In genomic region chr5:122498046-122498445, GRCm38 (mm10) we compare ENCODE assay signal across 9 mouse cellular contexts. TPM values are rescaled to one million over a fixed set of nuclear protein-coding genes. Genes with fewer than 3 reads are reported as not detected.
DNase-seq lines count a peak whose midpoint lies in the region; ATAC-seq and TF ChIP-seq lines count a peak whose summit lies in the region.
"Had no signal": no experiment of that assay in that cellular context is flagged by ENCODE, and none has a peak within 500 bp of the region (broad histone marks: within the 10 kb centered on the region; RNA-seq: fewer than 3 reads in every experiment).

No protein-coding gene starts in this region.

- H3K27ac ChIP-seq in heart, adult 2 months, result peak overlapping the region; percentile 98
- H3K27ac ChIP-seq in lung, embryonic 16.5 days (ENCODE audit: low read length), result 0 out of 2 replicates have a peak overlapping the region, but pooled peaks have one; percentile 20
- H3K27ac ChIP-seq in hindbrain, postnatal 0 days, result no peak overlapping the region
- no peak overlapping the region for H3K27ac ChIP-seq in stomach, embryonic 15.5 days

- 0 out of 2 replicates have a peak, but pooled peaks have one; percentile 27 for TF ChIP-seq POLR2A in heart, adult 2 months (IDR thresholded peaks at IDR 0.05; ENCODE audit: insufficient read depth, low read depth, low read length)

- TF ChIP-seq CTCF in heart, adult 2 months (IDR thresholded peaks at IDR 0.05), result no peak
- no peak for TF ChIP-seq CTCF in hindbrain, postnatal 0 days (IDR thresholded peaks at IDR 0.05; ENCODE audit: low read depth)

- no peak for DNase-seq in heart, adult 2 months
- DNase-seq in heart, postnatal 25 days (ENCODE audit: low spot score), result no peak
- no peak for DNase-seq in lung, postnatal 25 days (ENCODE audit: low spot score)
- DNase-seq in hindbrain, postnatal 0 days (ENCODE audit: low spot score), result no peak
- DNase-seq in gastrocnemius, postnatal 10 days, result no peak
- DNase-seq in cerebellum, adult 9-10 months, result no peak
- DNase-seq: adrenal gland, adult 2 months had no signal

- no peaks in the 10 kb centered on the region for H3K27me3 ChIP-seq in heart, adult 2 months (ENCODE audit: control insufficient read depth, insufficient read depth, low read length)
- H3K27me3 ChIP-seq in lung, embryonic 16.5 days (ENCODE audit: control insufficient read depth, insufficient read depth, low read depth, low read length), result no peaks in the 10 kb centered on the region
- no peaks in the 10 kb centered on the region for H3K27me3 ChIP-seq in hindbrain, postnatal 0 days (ENCODE audit: insufficient read depth, low read length)
- H3K27me3 ChIP-seq in stomach, embryonic 15.5 days (replicated peaks), result no peaks in the 10 kb centered on the region

- no peak for TF ChIP-seq EP300 in heart, adult 2 months (IDR thresholded peaks at IDR 0.05; ENCODE audit: insufficient read depth, low read depth, low read length)

- ATAC-seq in lung, embryonic 16.5 days (ENCODE audit: low read depth), result no peak
- ATAC-seq in hindbrain, postnatal 0 days, result no peak
- no peak for ATAC-seq in stomach, embryonic 15.5 days (ENCODE audit: insufficient read depth, low FRiP score, low read depth)

- intact Hi-C loops in heart, adult 2 months (cut with DNase I), result no loop called here
- intact Hi-C loops in heart, postnatal 25 days (cut with DNase I), result no loop called here

- H3K9me3 ChIP-seq in lung, embryonic 16.5 days (ENCODE audit: control insufficient read depth, low read length), result no peaks in the 10 kb centered on the region
- no peaks in the 10 kb centered on the region for H3K9me3 ChIP-seq in hindbrain, postnatal 0 days (ENCODE audit: low read length)
- no peaks in the 10 kb centered on the region for H3K9me3 ChIP-seq in stomach, embryonic 15.5 days

- 30% methylated on average over 2 of the region's 2 CpGs for WGBS in heart, adult 2 months
- 42% methylated on average over 2 of the region's 2 CpGs for WGBS in lung, embryonic 16.5 days
- WGBS in hindbrain, postnatal 0 days, result 62% methylated on average over 2 of the region's 2 CpGs
- WGBS in stomach, embryonic 15.5 days, result 58% methylated on average over 2 of the region's 2 CpGs

- peaks cover 4% of the 10 kb centered on the region for H3K79me2 ChIP-seq in heart, adult 2 months (replicated peaks; ENCODE audit: control insufficient read depth, insufficient read depth, low read length)

- H3K36me3 ChIP-seq in heart, adult 2 months (ENCODE audit: control insufficient read depth, insufficient read depth, low read length), result peaks cover 52% of the 10 kb centered on the region
- H3K36me3 ChIP-seq in lung, embryonic 16.5 days (ENCODE audit: control insufficient read depth, insufficient read depth, low read length), result peaks cover 9% of the 10 kb centered on the region
- H3K36me3 ChIP-seq in hindbrain, postnatal 0 days (ENCODE audit: insufficient read depth, low read length), result 0 out of 2 replicates have a peak, but pooled peaks cover 3% of the 10 kb centered on the region
- H3K36me3 ChIP-seq in stomach, embryonic 15.5 days, result peaks cover 19% of the 10 kb centered on the region

- peak overlapping the region; percentile 71 for H3K9ac ChIP-seq in heart, adult 2 months (ENCODE audit: low read depth, low read length)
- H3K9ac ChIP-seq in lung, embryonic 16.5 days (ENCODE audit: low read length), result no peak overlapping the region
- H3K9ac ChIP-seq in hindbrain, postnatal 0 days (replicated peaks; ENCODE audit: low read length), result no peak overlapping the region; the same call in 1 of the 2 replicates
- H3K9ac ChIP-seq in stomach, embryonic 15.5 days, result no peak overlapping the region

- peak overlapping the region; percentile 87 for H3K4me3 ChIP-seq in heart, adult 2 months
- H3K4me3 ChIP-seq in lung, embryonic 16.5 days (ENCODE audit: low read length), result 0 out of 2 replicates have a peak overlapping the region, but pooled peaks have one; percentile 12
- H3K4me3 ChIP-seq in hindbrain, postnatal 0 days (ENCODE audit: low read length), result peak overlapping the region; percentile 14; the same call in 1 of the 2 replicates
- no peak overlapping the region for H3K4me3 ChIP-seq in stomach, embryonic 15.5 days (replicated peaks)

- H3K4me2 ChIP-seq in lung, embryonic 16.5 days (ENCODE audit: low read depth, low read length), result peak overlapping the region; percentile 40
- H3K4me2 ChIP-seq in hindbrain, postnatal 0 days (ENCODE audit: low read depth, low read length), result peak overlapping the region; percentile 40
- H3K4me2 ChIP-seq in stomach, embryonic 15.5 days, result 0 out of 2 replicates have a peak overlapping the region, but pooled peaks have one; percentile 14

- H3K4me1 ChIP-seq in heart, adult 2 months (ENCODE audit: control insufficient read depth, insufficient read depth, low read length), result peaks cover 4% of the 10 kb centered on the region
- peaks cover 21% of the 10 kb centered on the region for H3K4me1 ChIP-seq in lung, embryonic 16.5 days (replicated peaks; ENCODE audit: control insufficient read depth, insufficient read depth, low read length)
- peaks cover 17% of the 10 kb centered on the region for H3K4me1 ChIP-seq in hindbrain, postnatal 0 days (ENCODE audit: insufficient read depth, low read length)
- H3K4me1 ChIP-seq in stomach, embryonic 15.5 days, result peaks cover 18% of the 10 kb centered on the region; the same call in 1 of the 2 replicates

RNA-seq across cellular contexts. Expression of gene Atp2a2, which starts 4.0 kb away (rescaled TPM):
- total RNA-seq in heart, adult 2 months (2021), result over 10,000 TPM; 11,796 to 13,259 TPM
- polyA plus RNA-seq in heart, adult 2 months (2012; rRNA removed), result 3,546 and 6,285 TPM in 2 replicates
- over 10,000 TPM; 10,772 to 12,207 TPM for total RNA-seq in heart, postnatal 25 days (2021)
- 28.8 TPM in 2 replicates for polyA plus RNA-seq in lung, embryonic 16.5 days (2015; fragmentation: Nextera tagmentation; extraction: Ambion mirVana)
- total RNA-seq in hindbrain, postnatal 0 days (2014; rRNA removed), result 200 and 204 TPM in 2 replicates
- 46.2 and 47.4 TPM in 2 replicates for polyA plus RNA-seq in hindbrain, postnatal 0 days (2015; fragmentation: Nextera tagmentation; extraction: Ambion mirVana)
- polyA plus RNA-seq in stomach, embryonic 15.5 days (2015; fragmentation: Nextera tagmentation; extraction: Ambion mirVana), result 33.5 and 35.7 TPM in 2 replicates
- 100 to 1,000 TPM; 156 to 181 TPM for total RNA-seq in gastrocnemius, postnatal 10 days (2021)

Comparison
In these comparisons a context has a peak if more than half of its experiments do, and no peak if none do; other contexts are left out.
1. H3K27ac ChIP-seq: peak in heart, adult 2 months (single experiment) and lung, embryonic 16.5 days (single experiment); none in hindbrain, postnatal 0 days (single experiment) and stomach, embryonic 15.5 days (single experiment).
2. RNA of gene Atp2a2, which starts 4.0 kb away (total RNA-seq): 11,796 to 13,259 TPM in heart, adult 2 months and 10,772 to 12,207 TPM in heart, postnatal 25 days; 200 to 204 TPM in hindbrain, postnatal 0 days and 156 to 181 TPM in gastrocnemius, postnatal 10 days; every median in the first group is over 10 times any median in the second.
3. Peak in every context shown above with its lines, with median percentiles within 50 percentile points of each other: H3K4me2 ChIP-seq.